Mouse (Mus musculus): ENCODE measurements around the gene Tbcb.

- TF ChIP-seq CTCF (IDR thresholded peaks at IDR 0.05; ENCODE audit: low read depth, low read length) (no peak), POLR2A (IDR thresholded peaks at IDR 0.05; ENCODE audit: borderline replicate concordance, low read depth, low read length) (no peak)
Observed at GRCm38 (mm10) chr7:30217277-30217676, 14.8 kb downstream of the Tbcb start.

All from bone marrow macrophage, adult 2 months (primary cell).